Mouse (Mus musculus) stomach, postnatal 0 days (tissue): ENCODE results near the gene Tcap. TPM values are rescaled to one million over a fixed set of nuclear protein-coding genes. Genes with fewer than 3 reads are reported as not detected.

Experiments
- ATAC-seq: fragments of 200-750 bp; cut with Nextera tagmentation; 2 replicates; pipeline ENCODE4 v1.8.0; 2017; ENCODE audit not compliant: low FRiP score, low TSS enrichment
- DNase-seq: peaks from one replicate; pipeline ENCODE4 v3.0.0-alpha.2; 2016; ENCODE audit warnings: low spot score
- H3K27ac ChIP-seq: fragments of 300-500 bp; sonication (generic); replicated peaks from 2 replicates; pipeline ENCODE4 v1.5.1; 2014; ENCODE audit warnings: mild to moderate bottlenecking, control low read depth
- H3K27me3 ChIP-seq: fragments of 300-500 bp; sonication (generic); 2 replicates; pipeline ENCODE4 v1.6.1; 2014; ENCODE audit warnings: low read length; ENCODE audit not compliant: control insufficient read depth, insufficient read depth
- H3K36me3 ChIP-seq: fragments of 300-500 bp; sonication (generic); 2 replicates; pipeline ENCODE4 v1.6.1; 2014; ENCODE audit warnings: low read length, mixed read lengths; ENCODE audit not compliant: control insufficient read depth, insufficient read depth
- H3K4me1 ChIP-seq: fragments of 300-500 bp; sonication (generic); replicated peaks from 2 replicates; pipeline ENCODE4 v1.6.1; 2014; ENCODE audit warnings: antibody characterized with exemption; ENCODE audit not compliant: control insufficient read depth, insufficient read depth
- H3K4me2 ChIP-seq: fragments of 300-500 bp; sonication (generic); replicated peaks from 2 replicates; pipeline ENCODE4 v1.6.1; 2014; ENCODE audit warnings: low read depth, mild to moderate bottlenecking, control low read depth, moderate library complexity
- H3K4me3 ChIP-seq: fragments of 300-500 bp; sonication (generic); 2 replicates; pipeline ENCODE4 v1.5.1; 2014; ENCODE audit warnings: low read depth, low read length, control low read depth
- H3K9ac ChIP-seq: fragments of 300-500 bp; sonication (generic); 2 replicates; pipeline ENCODE4 v1.6.1; 2014; ENCODE audit warnings: mild to moderate bottlenecking, low read length, control low read depth, mixed read lengths
- H3K9me3 ChIP-seq: fragments of 300-500 bp; sonication (generic); 2 replicates; pipeline ENCODE4 v1.6.1; 2016; ENCODE audit warnings: low read length; ENCODE audit not compliant: control insufficient read depth
- CTCF ChIP-seq: IDR thresholded peaks from 2 replicates; pipeline ENCODE4 v1.5.1; 2016; ENCODE audit warnings: antibody characterized with exemption, low read depth, mild to moderate bottlenecking, moderate library complexity
- EP300 ChIP-seq: optimal IDR thresholded peaks from 2 replicates; pipeline ENCODE3; 2016; ENCODE audit warnings: antibody characterized with exemption
- WGBS: fragments of 180-500 bp; shearing (Covaris S2); extraction: QIAGEN DNeasy Blood & Tissue Kit; methylation state at CpG from one replicate; pipeline ENCODE4 v1.1.7; 2014; 5-methylcytosine and 5-hydroxymethylcytosine counted together
- polyA plus RNA-seq: library from polyadenylated mRNA; unstranded; fragments of >200 nt; fragmentation: Nextera tagmentation; extraction: Ambion mirVana; gene quantifications from 2 replicates; pipeline ENCODE4 v1.2.1, GENCODE M21; 2015

Tcap gene
- polyA plus RNA-seq, 1 experiment from 2014 or later = 0.13 TPM

DNA sequence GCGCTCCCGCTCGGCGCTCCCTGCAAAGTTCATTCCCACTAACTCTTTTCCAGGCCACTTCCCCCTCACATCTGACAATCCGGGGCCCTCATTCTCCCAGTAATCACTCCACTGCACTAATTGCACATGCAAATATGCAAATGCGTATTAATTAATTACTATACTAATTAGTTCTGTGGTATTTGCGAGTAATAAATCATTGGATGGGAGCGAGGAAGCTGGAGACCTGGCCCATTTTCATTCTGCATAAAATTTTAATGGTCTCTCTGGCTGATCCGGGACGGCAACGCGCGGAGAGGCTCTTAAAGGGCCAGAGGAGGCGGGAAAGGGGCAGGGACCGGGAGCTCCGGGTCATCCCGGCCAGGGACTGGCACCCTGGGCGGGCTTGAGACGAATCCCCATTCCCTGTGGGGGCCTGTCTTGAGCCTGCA, 44.5 kb upstream of the Tcap start:
- Histone ChIP-seq H3K4me2 (peak overlapping the region; percentile 96), H3K9ac (peak overlapping the region; percentile 61; the same call in 1 of the 2 replicates), H3K27ac (peak overlapping the region; percentile 53), H3K9me3 (no peaks in the 10 kb centered on the region), H3K4me3 (peak overlapping the region; percentile 49), H3K36me3 (no peaks in the 10 kb centered on the region), H3K4me1 (peaks cover 3% of the 10 kb centered on the region), H3K27me3 (peaks cover 21% of the 10 kb centered on the region; the same call in 1 of the 2 replicates)
- under 1% methylated on average over 19 of the region's 19 CpGs for WGBS
- ATAC-seq (no peak), DNase-seq (peak; percentile 45)
- no peak for TF ChIP-seq EP300
- no peak for TF ChIP-seq CTCF

- DNase-seq (no peak), ATAC-seq (no peak)
- no peaks in the 10 kb centered on the region for H3K9me3 ChIP-seq
- H3K4me3 ChIP-seq = peak overlapping the region; percentile 49; the same call in 1 of the 2 replicates
- H3K4me1 ChIP-seq = peaks cover 3% of the 10 kb centered on the region
- WGBS = 18% methylated on average over 11 of the region's 11 CpGs
- no peaks in the 10 kb centered on the region for H3K36me3 ChIP-seq
- no peak for TF ChIP-seq CTCF
- TF ChIP-seq EP300 = no peak
- H3K27ac ChIP-seq = no peak overlapping the region
- no peak overlapping the region for H3K9ac ChIP-seq
- peaks cover 15% of the 10 kb centered on the region; the same call in 1 of the 2 replicates for H3K27me3 ChIP-seq
- H3K4me2 ChIP-seq = peak overlapping the region; percentile 96; the same call in 1 of the 2 replicates
These were observed 43.8 kb upstream of the Tcap start for GRCm38 (mm10) chr11:98339679-98340287.

- H3K9me3 ChIP-seq = no peaks in the 10 kb centered on the region
- ATAC-seq (no peak), DNase-seq (no peak)
- H3K4me1 ChIP-seq = peaks cover 3% of the 10 kb centered on the region
- no peak overlapping the region for H3K27ac ChIP-seq
- WGBS = 20% methylated on average over 2 of the region's 4 CpGs
- H3K36me3 ChIP-seq = no peaks in the 10 kb centered on the region
- H3K9ac ChIP-seq = no peak overlapping the region
- peaks cover 12% of the 10 kb centered on the region; the same call in 1 of the 2 replicates for H3K27me3 ChIP-seq
- no peak overlapping the region for H3K4me2 ChIP-seq
- no peak overlapping the region for H3K4me3 ChIP-seq
- TF ChIP-seq CTCF (no peak), EP300 (no peak)
These were observed 43.0 kb upstream of the Tcap start for GRCm38 (mm10) chr11:98340597-98340996.

DNA sequence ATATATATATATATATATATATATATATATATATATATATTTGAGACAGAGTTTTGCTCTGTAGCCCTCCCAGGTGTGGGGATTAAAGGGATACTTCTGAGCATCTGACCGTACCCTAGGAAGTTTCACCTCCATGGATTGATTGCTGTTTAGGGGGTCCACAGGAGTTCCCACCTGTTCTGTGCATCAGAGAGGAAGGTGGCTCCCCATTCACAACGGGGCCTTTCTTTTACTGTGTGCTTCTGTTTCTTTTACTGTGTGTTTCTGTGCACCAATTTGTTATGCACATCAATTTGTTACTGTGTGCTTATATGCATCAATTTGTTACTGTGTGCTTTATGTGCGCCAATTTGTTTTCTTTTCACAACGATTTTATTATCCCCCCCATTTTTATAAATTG, 42.4 kb upstream of the Tcap start:
- no peak overlapping the region for H3K4me2 ChIP-seq
- H3K4me3 ChIP-seq = no peak overlapping the region
- no peak overlapping the region for H3K9ac ChIP-seq
- no peak for DNase-seq
- no peak overlapping the region for H3K27ac ChIP-seq
- no peaks in the 10 kb centered on the region for H3K9me3 ChIP-seq
- no peaks in the 10 kb centered on the region for H3K36me3 ChIP-seq
- TF ChIP-seq EP300 (no peak), CTCF (no peak)
- no peak for ATAC-seq
- H3K4me1 ChIP-seq = peaks cover 3% of the 10 kb centered on the region
- WGBS = 62% methylated on average over 4 of the region's 4 CpGs
- peaks cover 9% of the 10 kb centered on the region; the same call in 1 of the 2 replicates for H3K27me3 ChIP-seq

GRCm38 (mm10) chr11:98342000-98342945, 41.3 kb upstream of the Tcap start:
- peaks cover 3% of the 10 kb centered on the region for H3K4me1 ChIP-seq
- WGBS = 2% methylated on average over 29 of the region's 29 CpGs
- peak overlapping the region; percentile 62 for H3K4me2 ChIP-seq
- 0 out of 2 replicates have a peak overlapping the region, but pooled peaks have one; percentile 6 for H3K27ac ChIP-seq
- H3K9me3 ChIP-seq = no peaks in the 10 kb centered on the region
- H3K36me3 ChIP-seq = no peaks in the 10 kb centered on the region
- DNase-seq (peak; percentile 94), ATAC-seq (peak; percentile 54)
- peak overlapping the region; percentile 1; the same call in 1 of the 2 replicates for H3K9ac ChIP-seq
- H3K4me3 ChIP-seq = peak overlapping the region; percentile 36
- peaks cover 4% of the 10 kb centered on the region; the same call in 1 of the 2 replicates for H3K27me3 ChIP-seq
- TF ChIP-seq EP300 = no peak
- TF ChIP-seq CTCF = peak; percentile 100
